Mouse (Mus musculus) adrenal gland, adult 18-20 months (tissue): ENCODE measurements around the gene Padi3. TPM values are rescaled to one million over a fixed set of nuclear protein-coding genes. Genes with fewer than 3 reads are reported as not detected.

Experiments used
- DNase-seq, 2 experiments: peaks; one replicate each; pipeline ENCODE4 v3.0.0; 2021 to 2022; ENCODE audit warnings: low spot score in 2 of 2
- total RNA-seq, 2 experiments: library from RNA; stranded (reverse); gene quantifications; 1 replicate in 1 of 2; 2 replicates in 1 of 2; pipeline ENCODE4 v1.2.3; 2021

The Padi3 gene
- total RNA-seq, 2 experiments from 2014 or later = not detected

DNA sequence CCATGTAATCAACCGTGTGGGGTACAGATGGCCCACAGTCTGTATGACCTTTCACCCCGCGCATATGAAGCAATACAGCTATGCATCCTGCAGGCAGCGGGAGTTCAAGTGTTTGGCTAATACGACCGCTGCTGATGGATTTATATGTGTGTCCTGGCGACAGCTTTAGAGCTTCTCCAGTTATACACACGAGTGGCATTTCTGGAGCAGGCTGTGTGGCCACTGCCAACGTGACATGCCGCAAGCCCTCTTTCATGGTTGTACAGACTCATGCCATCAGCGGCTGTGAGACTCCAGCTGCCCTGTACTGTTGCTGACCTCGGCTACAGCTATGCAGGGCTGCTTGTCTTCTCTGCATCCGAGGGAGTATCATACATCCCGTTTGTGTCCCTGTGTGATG is 29.9 kb downstream of the Padi3 start:
- DNase-seq = no peak

DNA sequence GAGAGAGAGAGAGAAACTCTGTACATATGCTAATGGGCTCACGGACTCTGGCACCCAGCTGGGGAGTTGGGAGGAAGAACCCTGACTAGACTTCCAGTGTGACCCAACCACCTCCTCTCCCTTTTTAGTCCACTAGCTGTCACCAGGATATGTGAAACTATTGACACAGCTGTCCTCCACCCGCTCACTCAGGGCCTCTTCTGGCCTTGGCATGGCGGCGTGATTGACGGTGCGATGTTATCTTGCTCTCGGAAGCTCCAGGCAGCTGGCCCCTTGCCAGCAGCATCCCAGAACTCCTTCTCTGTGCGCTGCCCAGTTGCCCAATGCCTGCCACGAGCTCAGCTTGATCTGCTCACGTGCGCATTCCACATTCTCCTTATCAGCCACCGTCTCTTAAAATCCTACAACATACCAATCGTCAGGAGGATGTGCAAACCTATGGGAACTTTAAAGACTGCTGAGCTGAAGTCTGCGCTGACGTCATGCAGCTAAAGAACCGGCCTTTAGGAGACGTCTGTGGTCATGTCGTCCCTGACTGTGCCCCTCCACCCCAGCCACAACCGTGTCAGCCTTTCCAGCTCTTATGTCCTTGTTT is 30.5 kb downstream of the Padi3 start:
- DNase-seq = peak; percentile 46 to 60

DNA sequence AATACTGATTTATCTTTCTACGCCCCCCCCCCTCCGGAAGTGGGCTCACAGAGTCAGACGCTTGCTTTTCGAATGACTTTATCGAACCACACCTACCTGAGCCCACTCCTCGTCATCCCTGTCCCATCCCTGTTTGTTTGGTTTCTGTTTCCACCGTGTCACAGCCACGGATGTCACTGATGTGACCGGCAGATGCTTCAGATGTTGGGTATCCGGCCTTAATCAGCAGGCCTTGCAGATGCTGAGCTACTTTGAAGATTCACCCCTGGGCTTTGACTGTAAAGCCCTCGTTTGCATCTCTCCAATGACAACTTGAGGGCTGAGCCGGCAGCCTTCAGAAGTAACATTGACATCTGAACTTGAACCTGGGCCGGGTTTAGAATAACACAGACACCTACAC is 33.8 kb downstream of the Padi3 start:
- DNase-seq = no peak

DNA sequence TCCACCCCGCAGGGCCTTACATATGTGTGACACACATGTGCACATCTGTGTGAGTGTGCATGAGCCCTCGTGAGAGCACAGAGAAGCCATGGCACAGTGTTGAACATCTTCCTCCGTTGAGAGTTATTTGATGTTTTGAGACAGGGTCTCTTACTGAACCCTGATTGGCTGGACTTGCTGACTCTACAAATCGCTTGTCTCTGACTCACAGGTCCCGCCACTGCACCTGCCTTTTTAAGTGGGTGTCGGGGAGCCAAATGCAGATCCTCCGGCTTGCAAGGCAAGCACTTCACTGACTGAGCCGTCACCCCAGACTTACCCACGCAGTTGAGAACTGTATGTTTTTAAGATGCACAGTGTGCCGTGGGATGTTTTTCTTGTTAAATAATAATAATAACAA is 34.6 kb downstream of the Padi3 start:
- DNase-seq = no peak

DNA sequence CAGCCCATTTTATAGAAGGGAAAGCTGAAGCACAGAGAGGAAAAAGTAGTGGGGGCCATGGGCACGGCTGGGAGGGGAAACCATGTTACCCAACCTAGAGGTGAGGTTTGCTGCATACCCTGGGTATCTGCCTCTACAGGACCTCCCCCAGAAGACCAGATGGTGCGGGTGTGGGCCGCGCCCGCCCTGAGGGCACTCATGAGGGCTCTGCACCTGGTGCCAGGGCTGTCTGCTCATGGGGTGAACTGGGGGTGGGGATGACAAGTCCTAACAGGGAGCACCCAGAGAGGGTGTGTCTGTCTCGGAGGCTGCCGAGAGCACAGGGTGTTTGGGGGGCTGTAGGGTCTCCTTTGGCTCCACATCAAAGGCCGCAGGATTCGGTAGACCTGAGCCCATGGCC is 35.6 kb downstream of the Padi3 start:
- no peak for DNase-seq

DNA sequence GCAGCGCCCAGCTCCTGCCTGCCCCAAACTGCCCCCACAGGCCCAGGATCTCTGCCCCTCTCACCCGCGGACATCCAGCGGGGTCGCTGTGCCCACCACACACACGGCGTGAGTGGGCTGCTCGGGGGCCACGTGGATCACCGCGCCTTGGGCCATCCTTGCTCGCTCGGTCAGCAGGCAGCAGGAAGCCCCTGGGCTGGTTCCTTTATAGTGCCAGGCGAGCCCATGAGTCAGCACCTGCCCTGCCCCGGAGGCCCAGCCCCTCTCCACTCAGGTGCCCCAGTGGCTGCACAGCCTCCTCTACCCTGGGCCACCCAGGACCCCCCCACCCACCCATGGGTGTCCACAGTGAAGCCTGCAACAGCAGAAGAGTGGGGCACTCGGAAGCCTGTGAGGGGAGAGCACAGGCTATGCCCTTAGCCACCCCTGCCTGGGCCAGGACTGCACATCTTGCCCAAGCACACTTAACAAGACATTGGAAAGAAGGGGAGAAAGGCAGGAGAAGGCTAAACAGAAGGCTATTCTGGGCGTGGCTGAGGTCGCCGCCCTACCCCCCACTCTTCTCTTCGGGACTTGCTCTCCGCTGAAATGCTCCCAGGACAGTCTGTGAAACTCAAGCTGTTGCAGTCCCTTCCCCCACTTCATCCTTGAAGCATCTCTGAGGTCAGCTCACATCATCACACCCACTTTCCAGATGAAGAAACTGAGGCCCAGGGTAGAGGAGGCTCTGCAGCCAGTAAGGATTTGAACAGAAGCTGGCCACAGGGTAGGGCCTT is 36.2 kb downstream of the Padi3 start, which contains the start of gene Padi4:
Gene Padi4 (minus strand): TSS at position 212 of the 776 bp plus-strand sequence.
- no peak for DNase-seq

DNA sequence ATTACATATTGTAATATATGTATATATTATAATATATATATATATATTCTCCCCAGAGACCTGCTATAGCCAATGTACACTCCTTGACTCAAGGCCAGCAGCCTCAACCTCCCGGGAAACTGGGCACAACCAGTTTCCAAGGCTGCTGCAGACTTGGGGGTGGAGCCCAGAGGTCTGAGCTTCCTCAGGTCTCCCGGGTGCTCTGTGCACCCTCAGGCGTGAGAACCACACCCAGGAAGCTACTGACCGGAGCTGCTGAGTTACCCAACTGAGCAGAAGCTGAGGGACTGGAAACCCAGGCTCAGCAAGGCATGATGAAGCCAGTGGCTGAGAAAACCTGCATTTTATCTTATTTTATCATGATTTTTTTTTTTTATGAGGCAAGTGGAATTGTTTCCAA is 39.4 kb downstream of the Padi3 start:
- no peak for DNase-seq

DNA sequence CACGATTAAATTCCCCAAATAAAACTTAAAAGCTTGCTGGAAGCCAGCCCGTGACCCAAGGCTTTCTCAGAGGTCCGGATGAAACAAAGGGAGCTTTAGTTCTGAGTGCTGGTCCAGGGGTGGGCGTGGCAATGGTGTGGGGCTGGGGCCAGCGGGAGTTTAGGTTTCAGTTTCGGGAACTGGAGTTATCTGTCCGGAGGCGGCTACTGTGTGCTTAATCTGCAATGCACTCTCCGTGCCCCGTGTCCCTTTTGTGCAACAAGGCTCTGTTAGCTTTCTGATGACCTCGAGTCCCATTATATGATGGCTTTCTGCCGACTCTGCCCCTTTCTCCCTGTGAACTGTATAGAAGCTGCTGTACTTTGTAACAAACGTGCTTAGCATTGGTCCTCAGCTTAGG is 40.0 kb downstream of the Padi3 start:
- peak; percentile 26 to 42 for DNase-seq

DNA sequence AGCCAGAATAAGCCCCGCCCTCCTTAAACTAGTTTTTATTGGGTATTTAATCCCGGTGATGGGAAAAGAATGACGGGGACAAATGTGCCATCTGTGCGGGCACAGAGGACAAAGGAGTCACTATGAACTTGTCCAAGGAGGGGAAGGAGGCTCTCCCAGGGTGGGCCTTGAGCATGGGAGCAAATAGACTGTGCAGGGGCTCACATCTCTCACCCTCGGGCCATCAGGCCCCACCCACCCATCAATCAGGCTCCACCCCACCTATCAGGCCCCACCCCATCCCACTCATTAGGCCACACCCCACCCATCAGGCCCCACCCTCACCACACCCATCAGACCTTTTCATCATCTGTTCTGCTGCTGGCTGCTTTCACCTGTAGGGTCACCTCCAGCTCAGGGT is 41.5 kb downstream of the Padi3 start:
- no peak for DNase-seq

DNA sequence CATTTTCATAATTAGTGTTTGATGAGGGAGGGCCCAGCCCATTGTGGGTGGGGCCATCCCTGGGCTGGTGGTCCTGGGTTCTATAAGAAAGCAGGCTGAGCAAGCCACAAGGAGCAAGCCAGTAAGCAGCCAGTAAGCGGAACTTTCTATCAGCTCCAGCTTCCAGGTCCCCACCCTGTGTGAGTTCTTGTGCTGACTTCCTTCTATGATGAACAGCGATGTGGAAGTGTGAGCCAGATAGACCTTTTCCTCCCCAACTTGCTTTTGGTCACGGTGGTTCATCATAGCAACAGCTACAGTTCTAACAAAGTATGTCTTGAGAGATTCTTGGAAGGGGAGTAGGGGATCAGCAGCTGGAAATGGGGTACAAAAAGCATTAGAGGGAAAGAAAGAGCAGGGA is 44.5 kb downstream of the Padi3 start:
- DNase-seq = no peak

DNA sequence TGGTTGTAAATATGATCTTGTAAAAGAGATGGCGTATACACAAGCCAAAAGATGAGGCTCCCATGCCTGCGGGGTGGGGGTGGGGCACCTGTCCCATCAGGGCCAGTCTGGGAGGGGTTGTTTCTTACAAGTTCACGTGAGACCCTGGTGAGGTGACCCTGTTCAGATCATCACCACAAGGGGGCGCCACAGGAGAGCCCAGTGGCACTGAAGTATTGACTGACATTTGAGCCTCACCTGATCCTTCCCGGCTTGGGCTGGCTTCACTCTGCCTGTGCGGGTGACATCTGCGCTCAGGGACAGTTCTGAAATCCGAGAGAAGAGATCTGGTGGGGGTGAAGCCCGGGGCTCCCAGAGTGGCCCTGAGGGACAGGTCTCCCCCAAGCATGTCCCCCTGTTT is 47.3 kb downstream of the Padi3 start:
- DNase-seq = peak; percentile 48 to 67

DNA sequence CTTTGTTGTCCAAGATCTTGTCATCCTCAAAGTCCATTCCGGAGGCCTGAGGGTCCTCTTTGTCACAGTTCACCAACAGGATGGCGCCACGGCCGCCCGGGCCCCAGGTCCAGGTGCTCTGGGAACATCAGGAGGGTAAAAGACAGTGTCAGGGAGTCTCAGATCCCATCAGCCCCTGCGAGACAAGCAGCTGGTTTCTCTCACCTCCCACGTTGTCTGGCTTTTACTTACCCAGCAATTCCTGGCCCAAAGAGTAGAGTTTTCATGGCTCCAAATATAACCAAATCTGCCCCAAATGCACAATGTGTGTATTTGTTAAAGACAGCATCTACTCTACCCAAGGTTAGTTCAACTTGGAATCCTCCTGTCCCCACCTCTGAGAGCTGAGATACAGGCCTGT is 48.8 kb downstream of the Padi3 start:
- DNase-seq = no peak

DNA sequence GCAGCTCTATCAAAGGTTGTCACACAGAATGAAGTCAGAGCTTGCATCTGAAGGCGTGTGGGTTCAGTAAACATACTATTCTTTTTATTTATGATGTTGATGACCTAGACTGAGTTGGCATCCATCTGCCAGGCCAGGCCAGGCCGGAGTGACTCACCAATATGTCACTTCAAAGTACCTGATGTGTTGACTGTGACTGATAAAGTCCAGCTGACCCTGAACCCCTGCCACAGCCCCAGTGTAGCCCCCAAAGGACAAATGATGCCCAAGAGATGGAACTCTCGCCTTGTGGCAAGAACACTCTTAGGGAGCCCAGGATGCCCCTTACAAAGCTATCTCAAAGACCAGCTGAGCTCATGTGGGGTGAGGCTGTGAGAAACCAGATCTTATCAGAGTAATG is 54.6 kb downstream of the Padi3 start:
- DNase-seq = peak in 1 of 2 experiments; percentile 31

DNA sequence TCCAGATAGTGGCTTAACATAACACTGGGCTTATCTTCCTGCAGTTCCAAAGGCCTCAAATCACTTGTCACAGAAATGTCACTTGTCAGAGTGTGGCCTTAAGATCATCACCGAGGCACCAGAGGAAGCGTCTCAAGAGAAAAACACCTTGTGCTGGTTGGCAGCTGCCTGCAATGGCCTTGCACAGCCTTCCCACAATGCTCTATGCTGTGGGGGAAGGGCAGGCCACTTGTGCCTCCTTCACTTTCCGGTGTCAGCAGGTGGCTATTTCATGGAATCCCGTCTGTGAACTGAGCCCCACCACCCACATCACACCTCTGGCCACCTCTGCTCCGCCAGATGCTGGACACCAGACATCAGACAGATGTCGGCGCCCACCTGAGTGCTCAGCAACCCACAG is 57.1 kb downstream of the Padi3 start:
- no peak for DNase-seq

DNA sequence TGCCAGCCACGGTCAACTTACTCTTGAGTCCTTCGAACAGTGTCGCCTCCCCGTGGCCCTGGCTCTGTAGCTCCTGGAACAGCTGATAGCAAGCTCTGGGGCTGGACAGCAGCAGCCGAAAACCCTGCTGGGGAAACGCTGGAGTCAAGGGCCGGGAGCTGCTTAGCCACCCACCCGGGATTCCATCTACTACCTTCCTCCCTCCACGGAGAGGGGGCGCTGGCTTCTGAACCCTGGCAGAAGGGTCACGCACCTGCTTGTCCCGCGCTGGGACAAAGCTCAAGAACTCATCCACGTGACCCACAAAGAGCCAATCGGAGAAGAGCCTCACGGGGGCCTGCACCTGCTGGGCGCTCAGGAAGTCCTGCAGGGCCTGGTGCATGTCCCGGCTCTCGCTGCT is 60.1 kb downstream of the Padi3 start:
- DNase-seq = no peak

DNA sequence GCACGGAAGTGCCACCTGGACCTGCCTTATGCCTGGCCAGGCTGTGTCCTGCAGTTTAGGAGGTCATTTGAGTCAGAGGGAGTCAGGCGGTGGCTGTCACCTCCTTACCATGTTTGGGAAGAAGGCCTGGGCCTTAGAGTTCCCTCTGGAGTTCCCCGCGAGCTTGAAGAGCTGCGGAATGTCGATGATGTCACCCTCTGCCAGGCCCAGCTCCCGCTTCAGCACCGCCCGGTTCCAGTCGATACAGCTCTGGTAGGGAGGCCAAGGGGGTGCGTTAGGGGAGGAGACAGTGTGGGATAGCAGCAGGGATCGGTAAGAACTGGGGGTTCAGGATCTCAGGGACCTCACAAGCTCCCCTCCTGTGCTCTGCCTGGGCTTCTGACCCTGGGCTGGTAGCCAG is 62.5 kb downstream of the Padi3 start:
- no peak for DNase-seq

DNA sequence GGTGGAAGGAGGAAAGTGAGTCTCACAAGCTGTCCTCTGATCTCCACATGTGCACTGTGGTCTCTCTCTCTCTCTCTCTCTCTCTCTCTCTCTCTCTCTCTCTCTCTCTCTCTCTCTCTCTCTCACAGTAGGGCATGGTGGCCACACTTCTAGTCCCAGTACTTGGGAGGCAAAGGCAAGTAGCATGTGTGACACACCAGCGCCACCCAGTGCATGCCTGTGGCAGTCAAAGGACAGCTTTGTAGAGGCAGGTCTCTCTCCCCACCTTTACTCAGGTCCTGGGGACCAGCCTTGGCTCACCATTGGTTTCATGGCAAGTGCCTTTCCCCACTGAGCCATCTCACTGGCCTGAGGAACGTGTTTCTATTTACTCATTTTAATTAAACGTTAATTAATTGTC is 65.8 kb downstream of the Padi3 start:
- DNase-seq = peak; percentile 42 to 55

DNA sequence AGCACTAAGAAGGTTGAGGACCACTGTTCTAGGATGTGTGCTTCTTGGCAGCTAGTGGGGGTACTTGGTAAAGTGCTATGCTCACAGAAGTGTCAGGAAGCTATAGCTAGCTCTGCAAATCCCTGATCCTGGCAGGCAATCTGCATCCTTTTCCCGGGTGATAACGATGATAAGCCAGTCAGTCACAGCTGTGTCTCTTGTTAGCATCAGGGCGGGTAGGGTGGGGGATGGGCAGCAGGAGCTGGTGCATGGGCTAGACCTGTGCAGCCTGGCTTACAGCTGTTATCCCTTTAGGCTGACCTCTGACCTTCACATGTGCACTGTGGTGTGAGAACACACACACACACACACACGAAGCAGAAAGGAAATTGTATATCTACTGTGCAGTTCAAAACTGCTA is 67.4 kb downstream of the Padi3 start:
- DNase-seq = no peak

DNA sequence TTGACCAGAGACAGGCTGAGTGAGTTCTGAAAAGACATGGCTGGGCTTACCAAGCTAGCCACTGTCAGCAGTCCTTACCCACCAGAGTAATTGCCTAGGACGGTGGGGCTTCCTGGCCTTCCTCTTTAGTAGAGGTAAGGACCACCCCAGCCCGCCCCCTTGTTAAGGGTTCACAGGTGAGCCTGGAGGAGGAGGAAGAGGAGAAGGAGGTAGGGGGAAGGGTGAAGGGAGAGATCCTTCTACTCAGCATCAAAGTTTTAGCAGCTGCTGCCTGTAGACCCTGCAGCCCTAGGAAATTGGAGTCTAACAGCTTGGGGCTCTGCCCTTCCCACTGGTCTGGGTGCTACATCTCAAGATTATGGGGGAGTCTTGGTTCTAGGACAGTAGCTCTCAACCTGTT is 67.9 kb downstream of the Padi3 start, which contains the start of gene Padi6:
Gene Padi6 (minus strand): TSS at position 101 of the 400 bp plus-strand sequence.
- no peak for DNase-seq

DNA sequence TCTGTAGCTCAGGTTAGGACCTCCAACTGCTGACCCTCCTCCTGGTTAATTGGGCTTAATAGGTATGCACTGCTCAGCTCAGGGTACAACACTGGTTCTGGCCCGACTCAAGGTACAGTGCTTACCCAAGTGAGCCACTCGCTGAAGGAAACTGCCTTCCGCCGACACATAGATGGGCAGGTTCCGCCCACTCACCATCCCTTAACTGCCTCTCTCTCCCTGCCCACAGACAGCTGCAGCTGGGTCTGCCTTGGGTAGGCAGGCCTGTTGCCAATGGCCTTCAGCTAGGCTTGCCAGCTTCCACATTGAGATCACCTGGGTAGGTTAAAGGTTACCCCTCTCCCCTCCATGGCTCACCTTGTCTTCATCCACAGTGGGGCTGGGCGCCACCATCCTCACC is 69.0 kb downstream of the Padi3 start:
- DNase-seq = no peak

DNA sequence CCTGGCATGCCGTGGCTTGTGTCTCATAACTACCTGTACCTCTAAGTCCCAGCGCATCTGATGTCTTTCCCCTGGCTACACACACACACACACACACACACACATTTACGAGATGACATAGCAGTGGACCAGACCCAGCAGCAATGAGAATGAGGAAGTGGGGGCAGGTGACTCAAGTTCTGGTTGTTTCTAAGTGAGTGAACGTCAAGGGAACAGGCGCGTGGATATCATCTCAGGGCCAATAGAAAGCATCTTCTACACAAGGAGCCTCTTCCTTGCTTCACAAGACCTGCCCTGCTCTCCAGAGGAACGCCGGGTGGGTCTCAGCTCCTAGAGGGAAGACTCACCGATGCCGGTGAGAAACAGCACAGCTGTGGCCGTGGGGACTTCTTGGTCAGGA is 69.8 kb downstream of the Padi3 start:
- no peak for DNase-seq
